Mouse (Mus musculus) lung, embryonic 14.5 days (tissue): ENCODE measurements at regions not wholly inside any gene's neighbourhood (a gene's known extent, or its start where the extent isn't known, plus 50 kb on each side); places are given as distances from the start of the nearest gene placed in this dataset.
A peak's percentile ranks its signal among the peaks of the same experiment; 100 is the strongest.

Source experiments
- ATAC-seq: fragments of 200-750 bp; cut with Nextera tagmentation; 2 replicates; pipeline ENCODE4 v1.8.0; 2017; ENCODE audit warnings: mild to moderate bottlenecking, moderate TSS enrichment, moderate library complexity; ENCODE audit not compliant: insufficient read depth
- DNase-seq: peaks from one replicate; pipeline ENCODE4 v3.0.0-alpha.2; 2015
- H3K27ac ChIP-seq: fragments of 300-500 bp; sonication (generic); 2 replicates; pipeline ENCODE4 v1.5.1; 2014; ENCODE audit warnings: low read depth, mild to moderate bottlenecking, moderate library complexity
- H3K27me3 ChIP-seq: fragments of 300-500 bp; sonication (generic); 2 replicates; pipeline ENCODE4 v1.6.1; 2014; ENCODE audit warnings: low read length, control low read depth; ENCODE audit not compliant: insufficient read depth
- H3K36me3 ChIP-seq: fragments of 300-500 bp; sonication (generic); 2 replicates; pipeline ENCODE4 v1.6.1; 2014; ENCODE audit warnings: control low read depth; ENCODE audit not compliant: insufficient read depth
- H3K4me1 ChIP-seq: fragments of 300-500 bp; sonication (generic); 2 replicates; pipeline ENCODE4 v1.6.1; 2014; ENCODE audit warnings: antibody characterized with exemption, control low read depth; ENCODE audit not compliant: insufficient read depth
- H3K4me2 ChIP-seq: fragments of 300-500 bp; sonication (generic); 2 replicates; pipeline ENCODE4 v1.6.1; 2014; ENCODE audit warnings: mild to moderate bottlenecking
- H3K4me3 ChIP-seq: fragments of 300-500 bp; sonication (generic); 2 replicates; pipeline ENCODE4 v1.5.1; 2014; ENCODE audit warnings: low read depth, low read length
- H3K9ac ChIP-seq: fragments of 300-500 bp; sonication (generic); 2 replicates; pipeline ENCODE4 v1.6.1; 2014
- H3K9me3 ChIP-seq: fragments of 300-500 bp; sonication (generic); 2 replicates; pipeline ENCODE4 v1.6.1; 2016; ENCODE audit warnings: low read depth, low read length, control low read depth
- CTCF ChIP-seq: IDR thresholded peaks from 2 replicates; pipeline ENCODE4 v1.5.1; 2016; ENCODE audit warnings: antibody characterized with exemption, low read depth
- WGBS: fragments of 180-500 bp; shearing (Covaris S2); extraction: QIAGEN DNeasy Blood & Tissue Kit; methylation state at CpG from one replicate; pipeline ENCODE4 v1.1.7; 2014; 5-methylcytosine and 5-hydroxymethylcytosine counted together

DNA sequence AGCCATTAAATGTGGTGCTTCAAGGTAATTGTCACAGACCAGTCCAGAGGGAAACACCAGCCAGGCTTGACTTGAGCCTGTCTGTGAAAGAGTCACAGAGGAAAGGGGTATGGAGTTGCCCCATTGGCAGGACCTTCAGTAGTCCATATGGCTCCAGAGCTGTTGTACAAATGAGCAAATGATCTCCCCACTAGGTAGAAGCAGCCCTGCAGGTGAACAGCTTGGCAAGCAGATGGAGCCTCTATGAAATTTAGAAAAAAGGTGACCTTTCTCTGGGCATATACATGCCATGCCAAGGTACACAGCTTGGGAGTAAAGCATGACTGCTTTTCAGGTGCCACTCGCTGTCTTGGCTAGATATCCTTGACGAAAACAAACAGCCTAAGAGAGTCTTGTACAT is 938.4 kb downstream of the Stpg2 start:
- ATAC-seq (no peak), DNase-seq (no peak)
- no peak overlapping the region for H3K27ac ChIP-seq
- no peak for TF ChIP-seq CTCF
- no peak overlapping the region for H3K9ac ChIP-seq
- no peaks in the 10 kb centered on the region for H3K27me3 ChIP-seq
- no peak overlapping the region for H3K4me3 ChIP-seq
- no peaks in the 10 kb centered on the region for H3K9me3 ChIP-seq
- no peaks in the 10 kb centered on the region for H3K4me1 ChIP-seq
- no peak overlapping the region for H3K4me2 ChIP-seq
- WGBS, result 89% methylated on average over 2 of the region's 2 CpGs
- H3K36me3 ChIP-seq, result no peaks in the 10 kb centered on the region

DNA sequence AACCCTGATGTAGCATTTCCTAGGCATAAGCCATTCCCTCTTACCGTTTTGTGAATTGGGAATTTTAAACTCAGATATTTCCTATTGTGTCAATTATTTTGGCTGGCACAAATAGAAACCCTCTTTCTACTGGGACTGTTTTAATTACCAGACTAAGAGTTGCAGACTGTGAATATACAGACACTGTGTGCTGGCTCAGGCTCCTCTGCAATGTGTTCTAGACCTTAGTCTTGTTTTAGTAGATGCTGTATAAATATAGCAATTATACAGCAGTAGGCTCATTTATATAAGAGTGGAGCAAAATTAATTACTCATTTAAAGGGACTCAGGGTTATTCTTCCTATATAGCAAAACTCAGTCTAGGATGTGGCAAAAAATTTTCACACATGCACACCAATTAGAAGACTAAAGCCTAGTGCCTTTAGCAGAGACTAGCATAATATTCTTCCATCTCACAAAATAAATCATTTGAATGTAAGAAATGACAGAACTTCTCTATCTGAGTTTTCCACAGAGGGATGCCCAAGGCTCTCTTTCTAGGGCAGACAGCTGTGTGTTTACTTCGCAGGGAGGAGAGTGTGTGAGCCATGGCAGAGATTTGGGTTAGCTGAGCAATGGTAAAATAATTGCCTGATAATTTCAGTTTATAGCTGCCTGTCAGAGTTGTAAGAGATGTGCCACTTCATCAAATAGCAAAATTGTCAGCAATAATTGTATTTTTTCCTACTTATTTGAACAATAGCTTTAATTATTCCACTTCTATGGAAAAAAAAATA is 941.9 kb downstream of the Stpg2 start:
- DNase-seq (no peak), ATAC-seq (no peak)
- Histone ChIP-seq H3K27ac (no peak overlapping the region), H3K9ac (no peak overlapping the region), H3K9me3 (no peaks in the 10 kb centered on the region), H3K4me2 (no peak overlapping the region), H3K27me3 (no peaks in the 10 kb centered on the region), H3K36me3 (no peaks in the 10 kb centered on the region), H3K4me1 (no peaks in the 10 kb centered on the region), H3K4me3 (no peak overlapping the region)
- no peak for TF ChIP-seq CTCF
- WGBS, result 52% methylated on average over 2 of the region's 2 CpGs

DNA sequence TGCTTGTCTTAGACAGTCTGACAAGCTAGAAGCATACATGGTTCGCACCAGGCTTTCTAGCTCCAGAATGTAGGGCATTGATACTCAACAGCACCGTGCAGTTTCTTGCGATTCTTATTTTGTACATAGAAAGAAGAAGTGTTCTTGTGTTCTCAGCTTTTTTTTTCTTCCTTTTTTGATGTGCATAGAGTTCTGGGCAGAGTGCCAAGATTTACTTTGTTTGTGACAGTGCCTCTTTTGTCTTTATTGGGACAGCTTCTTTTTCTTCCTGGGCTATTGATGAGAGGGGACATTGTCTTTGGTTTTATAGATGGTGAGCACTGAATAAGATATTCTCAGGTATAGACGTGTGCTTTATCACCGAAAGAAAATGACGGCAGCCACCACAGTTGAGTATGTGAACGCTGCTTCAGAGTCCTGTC is 945.0 kb downstream of the Stpg2 start:
- Histone ChIP-seq H3K4me1 (no peaks in the 10 kb centered on the region), H3K27ac (no peak overlapping the region), H3K4me2 (no peak overlapping the region), H3K9ac (no peak overlapping the region), H3K36me3 (no peaks in the 10 kb centered on the region), H3K4me3 (no peak overlapping the region), H3K9me3 (no peaks in the 10 kb centered on the region), H3K27me3 (no peaks in the 10 kb centered on the region)
- WGBS, result 55% methylated on average over 7 of the region's 7 CpGs
- ATAC-seq, result no peak
- TF ChIP-seq CTCF, result no peak
- DNase-seq, result peak; percentile 76

DNA sequence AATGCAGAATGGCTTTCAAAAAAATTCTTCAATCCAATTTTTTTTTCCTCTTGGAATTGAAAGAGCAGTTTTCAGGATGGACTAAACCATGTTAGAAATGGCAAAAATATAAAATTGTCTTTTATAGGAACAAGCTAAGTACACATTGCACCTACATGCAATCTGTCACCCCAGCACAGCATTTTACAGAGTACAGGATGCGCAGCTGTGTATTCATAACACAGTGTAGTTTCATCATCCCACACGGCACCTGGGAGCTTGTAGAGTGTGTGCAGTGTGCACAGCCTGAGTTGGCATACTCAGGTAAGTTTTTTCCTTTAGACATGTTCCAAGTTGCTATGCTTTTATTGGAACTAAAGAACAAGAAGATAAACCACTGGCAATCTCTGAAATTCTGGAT is 974.0 kb downstream of the Stpg2 start:
- no peaks in the 10 kb centered on the region for H3K36me3 ChIP-seq
- H3K27me3 ChIP-seq, result no peaks in the 10 kb centered on the region
- H3K27ac ChIP-seq, result no peak overlapping the region
- ATAC-seq (no peak), DNase-seq (no peak)
- H3K9ac ChIP-seq, result no peak overlapping the region
- WGBS, result 80% methylated on average over 2 of the region's 2 CpGs
- no peaks in the 10 kb centered on the region for H3K9me3 ChIP-seq
- H3K4me1 ChIP-seq, result no peaks in the 10 kb centered on the region
- no peak for TF ChIP-seq CTCF
- no peak overlapping the region for H3K4me3 ChIP-seq
- H3K4me2 ChIP-seq, result no peak overlapping the region

DNA sequence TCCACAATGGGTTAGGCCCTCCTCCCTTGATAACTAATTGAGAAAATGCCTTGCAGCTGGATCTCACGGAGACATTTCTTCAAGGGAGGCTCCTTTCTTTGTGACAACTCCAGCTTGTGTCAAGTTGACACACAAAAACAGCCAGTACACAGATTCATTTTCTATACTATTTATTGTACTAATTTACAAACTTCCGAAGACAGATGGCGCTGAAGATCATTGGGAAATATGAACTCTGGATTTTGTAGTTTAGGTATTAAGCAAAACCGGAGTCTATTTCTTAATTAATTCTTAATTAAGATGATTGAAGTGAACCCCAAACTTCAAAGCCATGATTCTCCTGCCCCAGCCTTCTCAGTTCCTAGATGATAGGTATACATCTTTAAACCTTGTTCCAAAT is 977.2 kb downstream of the Stpg2 start:
- no peak overlapping the region for H3K9ac ChIP-seq
- WGBS, result 78% methylated on average over 4 of the region's 4 CpGs
- no peaks in the 10 kb centered on the region for H3K4me1 ChIP-seq
- peak; percentile 42 for DNase-seq
- H3K4me3 ChIP-seq, result no peak overlapping the region
- 0 out of 2 replicates have a peak, but pooled peaks have one; percentile 25 for TF ChIP-seq CTCF
- H3K9me3 ChIP-seq, result no peaks in the 10 kb centered on the region
- H3K36me3 ChIP-seq, result no peaks in the 10 kb centered on the region
- H3K27me3 ChIP-seq, result no peaks in the 10 kb centered on the region
- ATAC-seq, result no peak
- no peak overlapping the region for H3K27ac ChIP-seq
- no peak overlapping the region for H3K4me2 ChIP-seq

DNA sequence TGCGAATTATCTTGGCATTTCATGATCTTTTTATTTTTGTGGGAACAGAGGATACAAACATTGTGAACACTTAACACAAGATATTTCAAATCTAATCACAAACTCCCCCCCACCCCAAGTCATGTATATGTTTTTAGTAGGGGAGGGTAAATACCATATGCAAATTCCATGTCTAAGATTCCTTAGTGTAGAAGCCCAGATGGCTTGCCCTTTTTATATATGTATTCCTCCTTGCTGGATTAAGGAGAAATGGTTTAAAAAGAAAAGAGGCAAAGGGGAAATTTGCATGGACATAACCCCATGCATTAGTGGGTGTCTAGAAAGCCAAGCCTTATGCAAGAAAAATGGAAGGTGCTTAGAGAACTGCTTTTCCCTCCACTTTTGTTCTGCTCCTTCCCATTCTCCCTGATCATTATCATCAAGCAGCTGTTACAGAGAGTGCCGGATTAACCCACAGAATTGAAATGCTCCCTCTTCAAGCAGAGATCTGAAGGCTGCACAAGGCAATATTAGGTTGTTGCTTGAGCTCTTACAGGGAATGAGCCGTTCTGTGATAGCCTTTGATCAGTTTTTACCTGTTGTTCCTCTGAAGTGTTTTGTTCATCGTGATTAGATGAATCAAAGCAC is 979.5 kb downstream of the Stpg2 start:
- Histone ChIP-seq H3K4me3 (no peak overlapping the region), H3K27ac (no peak overlapping the region), H3K36me3 (no peaks in the 10 kb centered on the region), H3K4me1 (no peaks in the 10 kb centered on the region), H3K9me3 (no peaks in the 10 kb centered on the region), H3K9ac (no peak overlapping the region), H3K27me3 (no peaks in the 10 kb centered on the region), H3K4me2 (no peak overlapping the region)
- ATAC-seq (no peak), DNase-seq (no peak)
- WGBS, result 48% methylated on average over 4 of the region's 4 CpGs
- no peak for TF ChIP-seq CTCF

DNA sequence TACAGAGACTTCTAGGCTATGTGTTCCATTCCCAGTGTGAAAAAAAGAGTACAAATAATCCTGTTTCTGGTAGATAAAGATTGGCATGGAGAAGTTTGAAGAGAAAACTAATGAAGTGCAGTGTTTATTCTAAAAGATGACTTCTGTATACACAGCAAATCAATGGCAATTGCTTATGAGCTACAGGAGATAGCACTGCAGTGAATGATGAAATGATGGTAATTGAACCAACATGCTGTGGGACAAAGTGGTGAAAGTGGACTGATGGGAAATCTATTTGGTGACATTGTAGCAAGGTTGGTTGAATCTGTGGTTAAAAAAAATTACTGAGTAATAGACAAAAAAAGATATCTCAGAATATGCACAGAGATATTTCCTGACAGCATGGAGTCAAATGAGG is 1000.4 kb downstream of the Stpg2 start:
- Histone ChIP-seq H3K4me3 (no peak overlapping the region), H3K27ac (no peak overlapping the region), H3K9ac (no peak overlapping the region), H3K36me3 (no peaks in the 10 kb centered on the region), H3K4me2 (no peak overlapping the region), H3K27me3 (no peaks in the 10 kb centered on the region), H3K9me3 (no peaks in the 10 kb centered on the region), H3K4me1 (no peaks in the 10 kb centered on the region)
- peak; percentile 80 for DNase-seq
- TF ChIP-seq CTCF, result no peak
- peak; percentile 92 for ATAC-seq
